Mouse (Mus musculus) heart, adult 18-20 months (tissue): ENCODE data around the gene Pik3r3. TPM values are rescaled to one million over a fixed set of nuclear protein-coding genes. Genes with fewer than 3 reads are reported as not detected.
"Not testable (repeated sequence)": the region's sequence is repeated elsewhere in the genome, so short reads cannot be mapped to it uniquely, and the experiment has no call there.

Source experiments
- DNase-seq, 2 experiments: peaks; one replicate each; pipeline ENCODE4 v3.0.0; 2021 to 2022; ENCODE audit warnings: mixed read lengths in 1 of 2
- long read RNA-seq, 2 experiments: library from polyadenylated mRNA; stranded (forward); transcript quantifications; one replicate each; pipeline ENCODE4 v2.0.0; 2021
- total RNA-seq, 2 experiments: library from RNA; stranded (reverse); gene quantifications; 2 replicates each; pipeline ENCODE4 v1.2.3; 2021

Pik3r3 gene
- 1 to 10 TPM; 7.8 to 9.3 TPM for total RNA-seq
- long read RNA-seq, experiment 1, partial matches to known transcripts: 0 of 1 reads
- long read RNA-seq, experiment 1, other reads (novel, unspliced or antisense): 1 of 1 reads
- long read RNA-seq, experiment 2: 0 reads

GRCm38 (mm10) chr4:116221140-116221851, at the start of gene Pik3r3:
TSS of gene Pik3r3 (plus strand) at chr4:116221618.
- DNase-seq: peak; percentile 98 to 99

DNA sequence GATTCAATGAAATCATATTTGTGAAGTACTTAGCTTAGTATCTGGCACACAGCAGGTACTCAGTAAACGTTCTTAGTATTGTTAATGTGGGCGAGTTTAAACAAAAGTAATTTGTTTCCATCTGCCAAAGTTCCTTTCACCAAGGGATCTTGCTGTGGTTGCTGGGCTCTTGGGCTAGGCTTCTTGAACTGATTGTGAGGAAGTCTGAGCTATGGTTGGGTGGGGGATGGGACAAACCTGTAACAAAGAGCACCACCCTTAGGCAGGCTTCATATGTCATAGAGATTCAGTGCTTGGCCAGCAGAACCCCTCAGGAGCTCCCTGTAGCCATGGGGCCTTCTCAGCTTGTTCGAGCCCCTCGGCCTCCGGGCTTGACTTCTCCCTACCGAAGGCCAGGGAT, 48.3 kb upstream of the Pik3r3 start, which contains the start of the genes 1700042G07Rik and Gm49337:
Gene 1700042G07Rik (plus strand): TSS at position 301 of the 400 bp plus-strand sequence.
Gene Gm49337 (plus strand): TSS at position 313 of the 400 bp plus-strand sequence.
- DNase-seq: no peak

GRCm38 (mm10) chr4:116173752-116174151, 47.7 kb upstream of the Pik3r3 start:
- DNase-seq: no peak

- peak; percentile 19 to 36 for DNase-seq
Observed at GRCm38 (mm10) chr4:116174466-116175116, 46.8 kb upstream of the Pik3r3 start.

DNA sequence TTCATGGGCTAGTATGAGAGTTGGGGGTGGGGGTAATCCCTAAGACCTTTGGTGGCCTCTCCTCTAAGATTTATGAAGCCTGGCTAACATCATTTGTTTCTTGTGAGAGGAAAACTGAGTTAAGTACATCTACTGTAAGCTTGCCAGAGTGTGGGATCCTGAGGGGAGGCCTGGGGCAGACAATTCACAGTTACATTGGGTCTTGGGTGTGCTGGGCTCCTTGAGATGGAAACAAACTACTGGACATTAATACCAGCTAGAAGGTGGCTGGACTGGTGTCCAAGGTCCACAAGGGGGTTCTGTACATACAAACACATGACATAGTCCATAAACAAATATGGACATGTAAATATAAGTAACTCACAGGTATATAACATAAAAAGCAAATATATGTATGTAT, 46.3 kb upstream of the Pik3r3 start:
- no peak for DNase-seq

DNA sequence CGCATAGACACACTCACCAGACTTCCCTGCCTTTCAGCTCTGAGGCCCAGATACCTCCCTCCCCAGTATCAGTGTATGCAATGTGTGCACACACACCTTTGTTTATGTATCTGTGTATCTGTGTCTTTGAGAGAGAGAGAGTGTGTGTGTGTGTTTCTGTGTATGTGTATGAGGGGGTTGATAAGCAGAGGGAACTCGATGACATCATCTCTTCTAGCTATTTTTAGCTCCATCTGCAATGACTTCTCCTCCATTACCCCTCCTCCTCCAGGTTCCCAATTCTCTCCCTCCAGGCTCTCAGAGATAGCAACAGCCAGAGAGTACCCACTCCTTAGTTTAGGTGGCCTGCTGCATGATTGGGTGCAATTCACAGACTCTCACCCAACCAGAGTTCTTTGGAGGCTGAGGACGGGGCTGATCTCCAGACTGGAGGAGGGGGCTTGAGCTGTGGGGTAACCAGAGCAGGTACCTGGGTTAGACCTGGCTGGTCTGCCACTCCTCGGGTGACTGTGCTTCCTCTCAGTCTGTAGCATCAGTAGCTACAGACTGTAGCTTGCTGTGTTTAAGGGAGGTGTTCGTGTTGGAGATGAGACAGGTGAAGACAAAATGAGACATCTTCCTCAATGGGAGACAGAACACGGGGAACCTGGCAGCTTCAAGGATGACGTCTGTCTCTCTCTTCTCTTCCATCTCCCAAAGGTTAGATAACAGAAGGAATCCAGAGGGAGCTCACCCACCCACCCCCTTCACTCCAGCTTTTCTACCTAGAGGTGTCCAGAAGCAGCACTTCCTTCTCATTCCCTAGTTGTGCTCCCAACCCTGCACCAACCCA, 45.5 kb upstream of the Pik3r3 start:
- DNase-seq: peak in 1 of 2 experiments; percentile 33

- DNase-seq: peak; percentile 65 to 82
Observed at GRCm38 (mm10) chr4:116176543-116176988, 44.9 kb upstream of the Pik3r3 start.

GRCm38 (mm10) chr4:116177140-116177539, 44.3 kb upstream of the Pik3r3 start:
- peak; percentile 88 to 94 for DNase-seq

- no peak for DNase-seq
Observed at GRCm38 (mm10) chr4:116182079-116182478, 39.3 kb upstream of the Pik3r3 start.

GRCm38 (mm10) chr4:116182745-116183144, 38.7 kb upstream of the Pik3r3 start:
- peak; percentile 50 to 58 for DNase-seq

GRCm38 (mm10) chr4:116185083-116185482, 36.3 kb upstream of the Pik3r3 start:
- no peak for DNase-seq

GRCm38 (mm10) chr4:116192286-116192835, 29.1 kb upstream of the Pik3r3 start:
- DNase-seq: peak in 1 of 2 experiments; percentile 26

GRCm38 (mm10) chr4:116193583-116194383, 27.6 kb upstream of the Pik3r3 start:
- no peak for DNase-seq

DNA sequence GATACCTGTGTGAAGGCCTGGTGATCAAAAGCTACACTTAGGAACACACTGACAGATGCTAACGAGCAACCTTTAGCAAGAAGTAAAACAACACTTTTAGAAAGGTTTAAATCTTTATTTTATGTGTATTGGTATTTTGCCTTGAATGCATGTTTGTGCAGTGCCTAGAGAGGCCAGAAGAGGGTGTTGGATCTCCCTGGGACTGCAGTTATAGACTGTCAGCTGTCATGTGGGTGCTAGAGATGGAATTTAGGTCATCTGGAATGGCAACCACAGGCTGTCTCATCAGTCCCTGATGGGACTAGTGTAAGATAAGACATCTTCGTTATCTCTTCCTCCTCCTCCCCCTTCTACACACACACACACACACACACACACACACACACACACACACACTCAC, 23.0 kb upstream of the Pik3r3 start:
- no peak for DNase-seq

- no peak for DNase-seq
Observed at GRCm38 (mm10) chr4:116204422-116204821, 17.0 kb upstream of the Pik3r3 start.

DNA sequence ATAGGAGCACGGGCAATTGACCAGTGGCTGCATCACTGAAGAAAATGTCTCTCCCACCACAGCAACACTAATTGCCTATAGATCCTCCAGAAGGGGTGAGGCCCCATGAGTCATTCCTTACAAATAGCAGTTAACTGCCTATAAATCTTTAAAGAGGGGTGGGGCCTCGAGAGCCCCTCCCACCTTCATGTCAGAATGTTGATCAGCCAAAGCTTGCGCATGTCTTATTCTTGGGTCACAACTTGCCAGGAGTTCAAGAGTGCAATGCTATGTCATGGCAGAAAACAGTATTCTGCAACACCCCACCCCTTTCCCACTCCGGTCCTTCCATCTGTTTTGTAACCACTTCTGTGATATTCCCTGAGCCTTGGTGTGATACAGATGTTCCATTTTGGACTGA, 14.9 kb upstream of the Pik3r3 start:
- no peak for DNase-seq

GRCm38 (mm10) chr4:116208891-116209290, 12.5 kb upstream of the Pik3r3 start:
- DNase-seq: no peak

- DNase-seq: no peak
Observed at GRCm38 (mm10) chr4:116215895-116216605, 5.4 kb upstream of the Pik3r3 start.

DNA sequence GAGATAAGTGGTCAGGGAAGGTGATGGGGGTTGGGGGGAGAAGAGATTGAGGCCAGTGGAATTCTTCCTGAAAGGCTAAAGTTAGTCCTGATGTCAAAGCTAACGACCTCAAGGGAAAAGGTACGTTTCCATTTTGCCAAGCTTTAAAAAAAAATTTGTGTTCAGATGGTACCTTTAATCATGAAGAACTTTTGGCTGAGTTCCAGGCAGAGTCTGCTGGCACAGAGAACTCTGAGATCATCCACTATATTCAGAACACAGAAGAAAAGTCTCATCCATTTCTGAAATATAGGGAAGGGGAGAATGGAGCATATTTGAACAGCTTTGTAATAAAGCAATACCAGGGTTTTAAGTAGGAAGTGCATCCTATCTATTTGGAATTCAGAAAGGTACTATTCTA, 4.4 kb upstream of the Pik3r3 start:
- DNase-seq: peak; percentile 14 to 30

GRCm38 (mm10) chr4:116217661-116218060, 3.8 kb upstream of the Pik3r3 start:
- not testable (repeated sequence) for DNase-seq
